Mouse (Mus musculus) retina, embryonic 14.5 days (tissue): Measurements from ENCODE around the gene Madcam1.

Experiments used
- DNase-seq: peaks from one replicate; pipeline ENCODE4 v3.0.0-alpha.2; 2015; ENCODE audit warnings: low spot score

Gene Madcam1

GRCm38 (mm10) chr10:79664131-79664665 lies at the start of gene Madcam1:
Gene Madcam1 (plus strand): TSS chr10:79664559.
- peak; percentile 86 for DNase-seq

- DNase-seq, result peak; percentile 59
Measured at GRCm38 (mm10) chr10:79615860-79616259, 48.5 kb upstream of the Madcam1 start.

GRCm38 (mm10) chr10:79616376-79616775 lies 48.0 kb upstream of the Madcam1 start:
- no peak for DNase-seq

GRCm38 (mm10) chr10:79623950-79624349 lies 40.4 kb upstream of the Madcam1 start:
- DNase-seq, result no peak

GRCm38 (mm10) chr10:79625398-79625797 lies 39.0 kb upstream of the Madcam1 start:
- peak; percentile 49 for DNase-seq

GRCm38 (mm10) chr10:79626156-79626555 lies 38.2 kb upstream of the Madcam1 start:
- no peak for DNase-seq

GRCm38 (mm10) chr10:79628377-79628776 lies 36.0 kb upstream of the Madcam1 start:
- DNase-seq, result no peak

- no peak for DNase-seq
Measured at GRCm38 (mm10) chr10:79631432-79631831, 32.9 kb upstream of the Madcam1 start.

- no peak for DNase-seq
Measured at GRCm38 (mm10) chr10:79633006-79633777, 31.2 kb upstream of the Madcam1 start.

GRCm38 (mm10) chr10:79636287-79636686 lies 28.1 kb upstream of the Madcam1 start:
- no peak for DNase-seq

GRCm38 (mm10) chr10:79637128-79638110 lies 26.9 kb upstream of the Madcam1 start, which contains the start of gene Shc2:
Gene Shc2 (minus strand): TSS chr10:79637918.
- peak; percentile 72 for DNase-seq

- DNase-seq, result peak; percentile 82
Measured at GRCm38 (mm10) chr10:79638486-79639204, 25.7 kb upstream of the Madcam1 start.

GRCm38 (mm10) chr10:79645711-79646110 lies 18.6 kb upstream of the Madcam1 start, which contains the start of gene Odf3l2:
Gene Odf3l2 (minus strand): TSS chr10:79645738.
- no peak for DNase-seq

- DNase-seq, result peak; percentile 88
Measured at GRCm38 (mm10) chr10:79649070-79649751, 15.1 kb upstream of the Madcam1 start.

GRCm38 (mm10) chr10:79652789-79653188 lies 11.6 kb upstream of the Madcam1 start:
- no peak for DNase-seq

- no peak for DNase-seq
Measured at GRCm38 (mm10) chr10:79654946-79655395, 9.4 kb upstream of the Madcam1 start.

- DNase-seq, result peak; percentile 38
Measured at GRCm38 (mm10) chr10:79658829-79659228, 5.5 kb upstream of the Madcam1 start.

GRCm38 (mm10) chr10:79660298-79660697 lies 4.1 kb upstream of the Madcam1 start:
- peak; percentile 32 for DNase-seq

- DNase-seq, result no peak
Measured at GRCm38 (mm10) chr10:79661861-79662260, 2.5 kb upstream of the Madcam1 start.

GRCm38 (mm10) chr10:79665051-79665450 lies 692 bp downstream of the Madcam1 start:
- DNase-seq, result no peak

GRCm38 (mm10) chr10:79666493-79666892 lies 2.1 kb downstream of the Madcam1 start:
- DNase-seq, result no peak
